Mouse (Mus musculus) bone marrow macrophage, adult 2 months (primary cell): Measurements from ENCODE around the gene Tmem115.

Source experiments
- CTCF ChIP-seq: IDR thresholded peaks from 2 replicates; pipeline ENCODE4 v1.5.1; 2012; ENCODE audit warnings: low read depth, mild to moderate bottlenecking, low read length, moderate library complexity
- POLR2A ChIP-seq: IDR thresholded peaks from 2 replicates; pipeline ENCODE4 v1.6.1; 2012; ENCODE audit warnings: mild to moderate bottlenecking, low read depth, low read length, borderline replicate concordance

- TF ChIP-seq POLR2A (no peak), CTCF (no peak)
Observed at GRCm38 (mm10) chr9:107563029-107563581, 29.4 kb downstream of the Tmem115 start, which contains the start of gene Tusc2.
